Mouse (Mus musculus) lung, postnatal 0 days (tissue): ENCODE data around the gene 4930505A04Rik.
A peak's percentile ranks its signal among the peaks of the same experiment; 100 is the strongest.

Source experiments
- CTCF ChIP-seq: IDR thresholded peaks from 2 replicates; pipeline ENCODE4 v1.5.1; 2016; ENCODE audit warnings: antibody characterized with exemption, mild to moderate bottlenecking
- EP300 ChIP-seq: IDR thresholded peaks from 2 replicates; pipeline ENCODE4 v1.6.1; 2016; ENCODE audit warnings: antibody characterized with exemption, mild to moderate bottlenecking, control low read depth

GRCm38 (mm10) chr11:30471751-30472593, at the start of gene 4930505A04Rik:
- TF ChIP-seq CTCF (no peak), EP300 (peak; percentile 20; the same call in 1 of the 2 replicates)
